ENCODE assay signal across 8 mouse cellular contexts in the genomic region with DNA sequence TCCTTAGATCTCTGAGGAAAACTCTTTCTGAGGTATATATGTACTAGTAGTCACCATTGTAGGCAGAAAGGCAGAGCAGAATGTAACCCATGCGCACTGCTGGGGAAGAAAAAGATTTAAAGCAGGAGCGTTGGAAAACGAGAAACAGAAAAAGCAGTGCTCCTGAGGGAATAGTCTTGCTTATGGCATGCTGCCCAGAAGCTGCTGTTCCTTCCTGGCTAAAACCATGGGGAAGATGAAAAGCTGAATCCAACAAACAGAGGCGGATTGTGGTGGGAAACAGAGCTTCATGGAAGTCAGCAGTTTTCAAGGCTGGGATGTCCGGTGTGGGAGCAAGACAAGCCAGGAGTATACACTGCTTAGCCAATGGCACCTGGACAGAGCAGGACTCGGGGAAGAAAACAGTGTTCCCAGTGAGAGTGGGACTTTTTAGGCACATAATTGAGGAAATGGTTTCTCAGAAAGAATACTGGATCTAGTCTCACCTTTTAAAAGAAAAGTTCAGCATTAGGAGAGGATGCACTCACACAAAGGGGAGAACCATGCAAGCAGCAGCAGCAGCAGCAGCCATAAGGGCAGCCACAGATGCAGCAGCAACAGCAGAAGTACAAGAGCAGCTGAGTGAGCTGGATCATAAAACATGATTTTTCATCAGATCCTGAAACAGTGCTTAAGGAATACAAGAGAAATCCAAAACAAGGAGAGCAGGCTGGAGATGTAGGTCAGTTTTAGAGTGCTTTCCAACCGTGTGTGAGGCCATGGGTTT. TPM values are rescaled to one million over a fixed set of nuclear protein-coding genes. Genes with fewer than 3 reads are reported as not detected.
A peak's percentile ranks its signal among the peaks of the same experiment; 100 is the strongest.
DNase-seq lines count a peak whose midpoint lies in the region; ATAC-seq and TF ChIP-seq lines count a peak whose summit lies in the region.
"Had no signal": no experiment of that assay in that cellular context is flagged by ENCODE, and none has a peak within 500 bp of the region (broad histone marks: within the 10 kb centered on the region; RNA-seq: fewer than 3 reads in every experiment).

No protein-coding gene starts in this region.

- no peak for TF ChIP-seq POLR2A in limb, embryonic 14.5 days (IDR thresholded peaks at IDR 0.05; ENCODE audit: borderline replicate concordance, extremely low read depth, insufficient read depth, insufficient read length)
- TF ChIP-seq POLR2A in thymus, adult 2 months (IDR thresholded peaks at IDR 0.05; ENCODE audit: control insufficient read depth, extremely low read depth, insufficient read depth, low read length, poor library complexity), result no peak

- H3K36me3 ChIP-seq in kidney, embryonic 14.5 days (ENCODE audit: control insufficient read depth, insufficient read depth, low read length), result no peaks in the 10 kb centered on the region
- H3K36me3 ChIP-seq in embryonic facial prominence, embryonic 10.5 days (replicated peaks), result no peaks in the 10 kb centered on the region
- no peaks in the 10 kb centered on the region for H3K36me3 ChIP-seq in limb, embryonic 14.5 days (ENCODE audit: control insufficient read depth, insufficient read depth, low read length)
- H3K36me3 ChIP-seq in thymus, adult 2 months (ENCODE audit: control insufficient read depth, insufficient read depth, low read length), result no peaks in the 10 kb centered on the region
- H3K36me3 ChIP-seq: heart, embryonic 15.5 days had no signal

- H3K9ac ChIP-seq in kidney, embryonic 14.5 days (ENCODE audit: low read depth, low read length), result no peak overlapping the region
- no peak overlapping the region for H3K9ac ChIP-seq in limb, embryonic 14.5 days (ENCODE audit: low read depth, low read length, severe bottlenecking)
- H3K9ac ChIP-seq: heart, embryonic 15.5 days had no signal

- H3K27ac ChIP-seq in kidney, embryonic 14.5 days (ENCODE audit: low read depth, low read length), result no peak overlapping the region
- peak overlapping the region; percentile 59 for H3K27ac ChIP-seq in embryonic facial prominence, embryonic 10.5 days (replicated peaks)
- 0 out of 2 replicates have a peak overlapping the region, but pooled peaks have one; percentile 43 for H3K27ac ChIP-seq in limb, embryonic 14.5 days (replicated peaks; ENCODE audit: low read depth, low read length)
- no peak overlapping the region for H3K27ac ChIP-seq in thymus, adult 2 months (ENCODE audit: control insufficient read depth, insufficient read depth, low read length)
- H3K27ac ChIP-seq: heart, embryonic 15.5 days had no signal

- H3K4me3 ChIP-seq in kidney, embryonic 14.5 days (ENCODE audit: low read length), result no peak overlapping the region
- no peak overlapping the region for H3K4me3 ChIP-seq in embryonic facial prominence, embryonic 10.5 days
- H3K4me3 ChIP-seq in limb, embryonic 14.5 days (replicated peaks; ENCODE audit: low read length), result no peak overlapping the region
- H3K4me3 ChIP-seq in thymus, adult 2 months (ENCODE audit: control insufficient read depth, insufficient read depth, low read length), result no peak overlapping the region
- H3K4me3 ChIP-seq: heart, embryonic 15.5 days had no signal

- no peak for ATAC-seq in kidney, embryonic 14.5 days (ENCODE audit: low FRiP score, low TSS enrichment)
- ATAC-seq in limb, embryonic 14.5 days (ENCODE audit: low FRiP score, low read depth), result peak; percentile 75

- 66% methylated on average over 7 of the region's 7 CpGs for WGBS in kidney, embryonic 14.5 days
- WGBS in embryonic facial prominence, embryonic 10.5 days, result 45% methylated on average over 7 of the region's 7 CpGs
- 32% methylated on average over 7 of the region's 7 CpGs for WGBS in limb, embryonic 14.5 days
- WGBS in thymus, adult 2 months, result 88% methylated on average over 7 of the region's 7 CpGs

- no peaks in the 10 kb centered on the region for H3K9me3 ChIP-seq in kidney, embryonic 14.5 days (ENCODE audit: control insufficient read depth, low read length)
- H3K9me3 ChIP-seq in embryonic facial prominence, embryonic 10.5 days, result no peaks in the 10 kb centered on the region
- H3K9me3 ChIP-seq in limb, embryonic 14.5 days (ENCODE audit: control insufficient read depth, low read length), result no peaks in the 10 kb centered on the region
- H3K9me3 ChIP-seq: heart, embryonic 15.5 days had no signal

- no peaks in the 10 kb centered on the region for H3K27me3 ChIP-seq in kidney, embryonic 14.5 days (ENCODE audit: control insufficient read depth, insufficient read depth, low read length)
- no peaks in the 10 kb centered on the region for H3K27me3 ChIP-seq in embryonic facial prominence, embryonic 10.5 days (replicated peaks; ENCODE audit: low read depth, poor library complexity, severe bottlenecking)
- no peaks in the 10 kb centered on the region for H3K27me3 ChIP-seq in limb, embryonic 14.5 days (ENCODE audit: control insufficient read depth, insufficient read depth, low read length)
- H3K27me3 ChIP-seq in thymus, adult 2 months (ENCODE audit: control insufficient read depth, insufficient read depth, low read length), result no peaks in the 10 kb centered on the region
- H3K27me3 ChIP-seq: heart, embryonic 15.5 days had no signal

- H3K4me1 ChIP-seq in kidney, embryonic 14.5 days (ENCODE audit: control insufficient read depth, insufficient read depth, low read length), result no peaks in the 10 kb centered on the region
- peaks cover 13% of the 10 kb centered on the region for H3K4me1 ChIP-seq in embryonic facial prominence, embryonic 10.5 days
- no peaks in the 10 kb centered on the region for H3K4me1 ChIP-seq in limb, embryonic 14.5 days (ENCODE audit: control insufficient read depth, insufficient read depth, low read length)
- H3K4me1 ChIP-seq in thymus, adult 2 months (replicated peaks; ENCODE audit: control insufficient read depth, insufficient read depth, low read length), result no peaks in the 10 kb centered on the region
- H3K4me1 ChIP-seq: heart, embryonic 15.5 days had no signal

- TF ChIP-seq CTCF in thymus, adult 2 months (IDR thresholded peaks at IDR 0.05; ENCODE audit: borderline replicate concordance, control insufficient read depth, extremely low read depth, insufficient read depth, low read length, poor library complexity), result no peak

- DNase-seq in kidney, postnatal 14 days, result peak; percentile 24
- peak; percentile 17 for DNase-seq in embryonic facial prominence, embryonic 10.5 days (ENCODE audit: low spot score)
- peak; percentile 8 to 21 for DNase-seq in frontal cortex, postnatal 14 days (ENCODE audit: low spot score in 2 of 2)
- peak; percentile 78 for DNase-seq in limb, embryonic 14.5 days (ENCODE audit: low spot score)
- no peak for DNase-seq in thymus, adult 2 months
- DNase-seq in thymus, postnatal 4 days, result no peak

- no peak overlapping the region for H3K4me2 ChIP-seq in kidney, embryonic 14.5 days (replicated peaks; ENCODE audit: low read depth, low read length)
- peak overlapping the region; percentile 21; the same call in 1 of the 2 replicates for H3K4me2 ChIP-seq in limb, embryonic 14.5 days (replicated peaks; ENCODE audit: low read depth, low read length, severe bottlenecking)
- H3K4me2 ChIP-seq: heart, embryonic 15.5 days had no signal

RNA-seq across cellular contexts. Expression of a gene that starts 33.0 kb away (rescaled TPM):
- 41.2 and 65.2 TPM in 2 replicates for polyA plus RNA-seq in kidney, embryonic 14.5 days (2014; fragmentation: Nextera tagmentation; extraction: Ambion mirVana)
- 65.6 and 66.7 TPM in 2 replicates for polyA plus RNA-seq in embryonic facial prominence, embryonic 10.5 days (2016; fragmentation: Nextera tagmentation; extraction: Ambion mirVana)
- 51.8 and 65.8 TPM in 2 replicates for polyA plus RNA-seq in limb, embryonic 14.5 days (2012; rRNA removed)
- 57.7 and 68.4 TPM in 2 replicates for polyA plus RNA-seq in limb, embryonic 14.5 days (2014; fragmentation: Nextera tagmentation; extraction: Ambion mirVana)
- 13.4 and 21.3 TPM in 2 replicates for polyA plus RNA-seq in thymus, adult 2 months (2012; rRNA removed)

Comparison
In these comparisons a context has a peak if more than half of its experiments do, and no peak if none do; other contexts are left out.
1. DNase-seq: peak in kidney, postnatal 14 days (single experiment), embryonic facial prominence, embryonic 10.5 days (single experiment), frontal cortex, postnatal 14 days (2 of 2) and limb, embryonic 14.5 days (single experiment); none in thymus, adult 2 months (single experiment) and thymus, postnatal 4 days (single experiment).
2. H3K27ac ChIP-seq: peak in embryonic facial prominence, embryonic 10.5 days (single experiment) and limb, embryonic 14.5 days (single experiment); none in kidney, embryonic 14.5 days (single experiment) and thymus, adult 2 months (single experiment).